Mouse (Mus musculus): ENCODE measurements around the gene Rbfox1. TPM values are rescaled to one million over a fixed set of nuclear protein-coding genes. Genes with fewer than 3 reads are reported as not detected.

Rbfox1 gene
- polyA plus RNA-seq, 1 experiment from 2014 or later = 1.6 TPM

DNA sequence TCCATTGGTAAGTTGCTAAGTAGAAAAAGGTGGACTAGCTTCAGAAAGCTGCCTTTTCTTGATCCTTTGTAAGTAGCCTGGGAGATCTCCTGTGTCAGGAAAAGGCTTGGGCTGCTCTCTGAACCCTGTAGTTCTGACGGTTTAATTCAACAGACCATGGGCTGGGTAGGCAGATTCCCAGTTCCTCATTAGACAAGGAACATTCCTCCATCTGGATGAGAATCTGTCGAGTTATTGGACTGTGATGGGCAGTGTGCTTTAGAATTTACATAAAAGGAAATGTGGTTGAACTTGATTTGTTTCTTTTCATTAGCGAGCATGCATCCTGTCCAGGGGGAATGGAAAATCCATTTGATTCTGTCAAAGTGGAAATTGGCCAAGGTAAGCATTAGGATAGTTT lies 68.0 kb downstream of the Rbfox1 start:
- H3K9me3 ChIP-seq (ENCODE audit: control insufficient read depth, low read length) = no peaks in the 10 kb centered on the region
- H3K4me1 ChIP-seq (replicated peaks; ENCODE audit: control insufficient read depth, insufficient read depth, low read length) = no peaks in the 10 kb centered on the region
- H3K4me3 ChIP-seq (ENCODE audit: low read length) = no peak overlapping the region
- WGBS = 64% methylated on average over 3 of the region's 3 CpGs
- H3K36me3 ChIP-seq (ENCODE audit: control insufficient read depth, insufficient read depth, low read length) = no peaks in the 10 kb centered on the region
- H3K27ac ChIP-seq (ENCODE audit: low read length) = no peak overlapping the region
- H3K4me2 ChIP-seq (ENCODE audit: low read depth, low read length) = no peak overlapping the region
- ATAC-seq (ENCODE audit: low read depth) = no peak
- H3K27me3 ChIP-seq (ENCODE audit: control insufficient read depth, insufficient read depth, low read depth, low read length) = no peaks in the 10 kb centered on the region
- H3K9ac ChIP-seq (ENCODE audit: low read length) = no peak overlapping the region

DNA sequence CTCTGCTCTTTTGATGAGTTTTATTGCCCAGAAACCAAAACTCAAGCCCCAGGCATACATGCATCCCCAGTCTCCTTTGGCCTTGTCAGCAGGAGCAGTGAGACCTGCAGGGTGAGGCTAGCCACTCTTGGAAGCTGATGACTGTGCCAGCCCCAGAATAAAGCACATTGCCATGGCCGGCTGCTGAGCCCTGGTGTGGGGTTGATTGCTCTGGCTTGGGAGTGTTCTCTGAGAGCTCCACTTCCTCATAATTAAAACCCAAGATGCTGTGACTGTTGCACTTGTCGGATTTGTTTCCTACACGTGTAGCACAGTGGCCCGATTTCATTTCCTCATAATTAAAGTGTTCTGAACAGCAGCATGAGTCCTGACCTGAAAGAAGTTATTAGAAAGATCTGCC lies 72.3 kb downstream of the Rbfox1 start:
- 74% methylated on average over 4 of the region's 4 CpGs for whole genome bisulfite sequencing
- Histone ChIP-seq H3K4me1 (replicated peaks; ENCODE audit: control insufficient read depth, insufficient read depth, low read length) (no peaks in the 10 kb centered on the region), H3K36me3 (ENCODE audit: control insufficient read depth, insufficient read depth, low read length) (no peaks in the 10 kb centered on the region), H3K4me3 (ENCODE audit: low read length) (no peak overlapping the region), H3K9ac (ENCODE audit: low read length) (no peak overlapping the region), H3K27ac (ENCODE audit: low read length) (no peak overlapping the region), H3K9me3 (ENCODE audit: control insufficient read depth, low read length) (no peaks in the 10 kb centered on the region), H3K4me2 (ENCODE audit: low read depth, low read length) (no peak overlapping the region), H3K27me3 (ENCODE audit: control insufficient read depth, insufficient read depth, low read depth, low read length) (no peaks in the 10 kb centered on the region)
- ATAC-seq (ENCODE audit: low read depth) = no peak

DNA sequence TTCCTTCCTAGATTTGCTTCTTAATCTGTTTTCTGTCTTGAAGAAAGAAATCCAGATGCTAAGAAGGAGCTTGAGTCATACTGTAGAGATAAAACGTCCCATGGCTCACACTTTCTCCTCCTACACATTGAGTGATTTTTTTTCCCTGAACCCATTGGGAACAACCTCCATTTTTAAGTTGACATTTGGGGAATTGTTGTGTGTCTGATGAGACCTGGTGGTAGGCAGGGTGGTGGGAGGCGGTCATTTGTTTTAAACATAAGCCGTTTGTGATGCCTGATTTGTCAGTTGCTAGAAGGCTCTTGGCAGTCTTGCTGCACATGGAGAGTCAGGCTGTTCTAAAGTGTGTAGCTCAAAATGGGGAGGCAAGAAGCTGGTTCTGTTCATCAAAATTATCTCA lies 76.6 kb downstream of the Rbfox1 start:
- Histone ChIP-seq H3K4me2 (ENCODE audit: low read depth, low read length) (no peak overlapping the region), H3K27ac (ENCODE audit: low read length) (no peak overlapping the region), H3K27me3 (ENCODE audit: control insufficient read depth, insufficient read depth, low read depth, low read length) (no peaks in the 10 kb centered on the region), H3K4me3 (ENCODE audit: low read length) (no peak overlapping the region), H3K4me1 (replicated peaks; ENCODE audit: control insufficient read depth, insufficient read depth, low read length) (no peaks in the 10 kb centered on the region), H3K9me3 (ENCODE audit: control insufficient read depth, low read length) (no peaks in the 10 kb centered on the region), H3K9ac (ENCODE audit: low read length) (no peak overlapping the region), H3K36me3 (ENCODE audit: control insufficient read depth, insufficient read depth, low read length) (no peaks in the 10 kb centered on the region)
- WGBS = 62% methylated on average over 3 of the region's 3 CpGs
- no peak for ATAC-seq (ENCODE audit: low read depth)

DNA sequence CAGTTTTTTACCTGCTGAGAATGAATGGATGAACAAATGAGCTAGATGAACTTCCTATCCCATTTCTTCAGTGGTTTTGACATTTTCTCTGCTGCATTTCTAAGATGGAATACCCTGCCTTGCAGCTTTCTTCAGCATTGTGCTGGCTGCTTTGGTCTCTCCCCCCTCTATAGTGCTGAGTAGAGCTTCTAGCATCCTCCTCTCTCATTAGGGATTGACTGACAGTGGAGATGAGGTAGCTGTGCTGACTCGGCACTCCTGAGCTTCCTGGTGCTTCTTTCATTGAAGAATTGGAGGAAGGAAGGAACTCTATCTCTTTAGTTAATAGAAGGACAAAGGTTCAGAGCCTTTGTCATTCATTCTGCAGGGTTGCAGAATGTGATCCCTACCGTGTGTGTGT lies 89.0 kb downstream of the Rbfox1 start:
- Histone ChIP-seq H3K36me3 (ENCODE audit: control insufficient read depth, insufficient read depth, low read length) (no peaks in the 10 kb centered on the region), H3K4me1 (replicated peaks; ENCODE audit: control insufficient read depth, insufficient read depth, low read length) (no peaks in the 10 kb centered on the region), H3K9ac (ENCODE audit: low read length) (no peak overlapping the region), H3K9me3 (ENCODE audit: control insufficient read depth, low read length) (no peaks in the 10 kb centered on the region), H3K27ac (ENCODE audit: low read length) (no peak overlapping the region), H3K27me3 (ENCODE audit: control insufficient read depth, insufficient read depth, low read depth, low read length) (no peaks in the 10 kb centered on the region), H3K4me2 (ENCODE audit: low read depth, low read length) (no peak overlapping the region), H3K4me3 (ENCODE audit: low read length) (no peak overlapping the region)
- 57% methylated on average over 2 of the region's 2 CpGs for WGBS
- no peak for ATAC-seq (ENCODE audit: low read depth)

DNA sequence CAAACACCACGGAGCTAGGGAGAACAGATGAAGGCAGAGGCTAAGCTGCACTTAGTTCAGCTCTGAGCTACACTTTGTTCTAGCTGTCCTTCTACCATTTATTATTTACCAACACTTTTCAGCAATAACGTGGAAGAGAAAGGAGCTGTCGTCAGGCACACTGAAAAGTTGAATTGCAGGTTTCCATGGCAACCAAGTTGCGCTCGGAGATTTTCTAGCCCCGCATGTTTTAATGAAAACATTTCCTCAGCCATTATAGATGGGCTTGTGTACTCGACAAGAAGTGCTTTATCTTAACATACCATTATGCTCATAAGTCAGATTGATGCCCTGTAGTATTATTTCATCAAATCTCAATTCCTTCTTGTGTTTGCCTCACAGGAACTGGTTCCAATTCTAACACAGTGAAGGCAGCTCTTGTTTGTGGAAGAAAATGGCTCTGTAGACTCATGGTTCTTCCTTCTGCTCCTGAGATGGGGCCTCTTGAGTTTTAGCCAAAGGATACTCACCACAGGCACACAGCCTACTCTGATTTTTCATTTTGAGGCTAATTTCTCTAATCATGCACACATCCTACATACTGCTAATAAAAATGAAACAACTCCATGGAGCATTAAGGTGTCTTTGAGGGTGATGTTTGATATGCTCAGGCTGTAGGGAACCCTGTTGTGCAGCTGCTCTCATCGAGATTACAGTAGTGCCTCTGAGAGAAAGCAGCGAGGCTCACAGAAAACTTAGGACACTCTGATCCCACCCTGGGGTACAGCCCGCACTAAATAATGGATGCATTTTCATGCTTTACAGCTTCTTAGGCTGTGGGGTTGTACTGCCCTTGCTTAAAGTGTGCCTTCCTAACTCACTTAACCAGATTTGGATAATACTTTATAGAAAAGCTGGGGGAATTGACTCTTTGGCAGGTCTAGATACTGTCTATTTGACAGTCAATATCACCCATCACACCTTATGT lies 107.2 kb downstream of the Rbfox1 start:
- no peak for ATAC-seq (ENCODE audit: low read depth)
- WGBS = 29% methylated on average over 10 of the region's 10 CpGs
- Histone ChIP-seq H3K9me3 (ENCODE audit: control insufficient read depth, low read length) (no peaks in the 10 kb centered on the region), H3K27ac (ENCODE audit: low read length) (no peak overlapping the region), H3K27me3 (ENCODE audit: control insufficient read depth, insufficient read depth, low read depth, low read length) (no peaks in the 10 kb centered on the region), H3K4me1 (replicated peaks; ENCODE audit: control insufficient read depth, insufficient read depth, low read length) (no peaks in the 10 kb centered on the region), H3K36me3 (ENCODE audit: control insufficient read depth, insufficient read depth, low read length) (no peaks in the 10 kb centered on the region), H3K9ac (ENCODE audit: low read length) (no peak overlapping the region), H3K4me2 (ENCODE audit: low read depth, low read length) (no peak overlapping the region), H3K4me3 (ENCODE audit: low read length) (no peak overlapping the region)

DNA sequence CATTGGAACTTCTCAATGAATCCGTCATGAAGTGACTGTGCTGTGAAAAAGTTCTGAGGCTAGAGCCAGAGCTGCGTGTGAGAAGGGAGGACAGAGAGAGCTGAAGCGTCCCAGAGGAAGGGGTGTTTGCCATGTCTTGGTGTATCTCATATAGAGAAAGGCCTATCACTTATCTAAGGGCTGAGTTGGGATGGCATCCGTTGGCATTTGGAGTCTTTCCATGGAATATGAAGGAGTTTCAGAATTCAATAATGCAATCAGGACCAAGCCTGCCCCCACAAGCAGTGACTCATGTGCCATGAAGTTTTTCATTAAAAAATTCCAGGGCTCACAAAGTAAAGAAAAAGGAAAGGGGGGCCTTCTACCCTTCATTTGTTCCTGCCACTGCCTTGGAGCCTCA lies 112.0 kb downstream of the Rbfox1 start:
- no peak for ATAC-seq (ENCODE audit: low read depth)
- Histone ChIP-seq H3K4me3 (ENCODE audit: low read length) (no peak overlapping the region), H3K9me3 (ENCODE audit: control insufficient read depth, low read length) (no peaks in the 10 kb centered on the region), H3K4me2 (ENCODE audit: low read depth, low read length) (no peak overlapping the region), H3K9ac (ENCODE audit: low read length) (no peak overlapping the region), H3K4me1 (replicated peaks; ENCODE audit: control insufficient read depth, insufficient read depth, low read length) (no peaks in the 10 kb centered on the region), H3K36me3 (ENCODE audit: control insufficient read depth, insufficient read depth, low read length) (no peaks in the 10 kb centered on the region), H3K27ac (ENCODE audit: low read length) (no peak overlapping the region), H3K27me3 (ENCODE audit: control insufficient read depth, insufficient read depth, low read depth, low read length) (no peaks in the 10 kb centered on the region)
- WGBS = 66% methylated on average over 4 of the region's 4 CpGs

DNA sequence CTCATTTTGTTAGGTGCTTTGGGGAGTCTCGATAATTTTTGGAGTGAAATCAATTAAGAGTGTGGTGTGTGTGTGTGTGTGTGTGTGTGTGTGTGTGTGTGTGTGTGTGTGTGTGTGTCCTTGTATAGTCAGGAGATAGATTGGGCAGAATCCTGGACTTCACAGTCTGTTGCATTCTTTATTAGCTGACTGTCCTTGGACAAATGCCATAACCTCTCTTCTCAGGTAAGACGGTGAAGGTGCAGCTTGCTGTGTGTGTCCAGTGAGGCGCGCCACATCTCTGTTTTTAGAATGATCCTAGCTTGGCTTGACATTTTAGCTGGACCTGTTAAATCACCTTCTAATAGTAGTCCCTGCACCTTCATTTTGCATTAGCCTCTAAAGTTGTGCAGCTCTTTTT lies 112.5 kb downstream of the Rbfox1 start:
- H3K9me3 ChIP-seq (ENCODE audit: control insufficient read depth, low read length) = no peaks in the 10 kb centered on the region
- no peaks in the 10 kb centered on the region for H3K4me1 ChIP-seq (replicated peaks; ENCODE audit: control insufficient read depth, insufficient read depth, low read length)
- no peak for ATAC-seq (ENCODE audit: low read depth)
- 85% methylated on average over 4 of the region's 4 CpGs for WGBS
- no peak overlapping the region for H3K9ac ChIP-seq (ENCODE audit: low read length)
- H3K27me3 ChIP-seq (ENCODE audit: control insufficient read depth, insufficient read depth, low read depth, low read length) = no peaks in the 10 kb centered on the region
- no peak overlapping the region for H3K4me3 ChIP-seq (ENCODE audit: low read length)
- no peak overlapping the region for H3K4me2 ChIP-seq (ENCODE audit: low read depth, low read length)
- no peaks in the 10 kb centered on the region for H3K36me3 ChIP-seq (ENCODE audit: control insufficient read depth, insufficient read depth, low read length)
- no peak overlapping the region for H3K27ac ChIP-seq (ENCODE audit: low read length)

DNA sequence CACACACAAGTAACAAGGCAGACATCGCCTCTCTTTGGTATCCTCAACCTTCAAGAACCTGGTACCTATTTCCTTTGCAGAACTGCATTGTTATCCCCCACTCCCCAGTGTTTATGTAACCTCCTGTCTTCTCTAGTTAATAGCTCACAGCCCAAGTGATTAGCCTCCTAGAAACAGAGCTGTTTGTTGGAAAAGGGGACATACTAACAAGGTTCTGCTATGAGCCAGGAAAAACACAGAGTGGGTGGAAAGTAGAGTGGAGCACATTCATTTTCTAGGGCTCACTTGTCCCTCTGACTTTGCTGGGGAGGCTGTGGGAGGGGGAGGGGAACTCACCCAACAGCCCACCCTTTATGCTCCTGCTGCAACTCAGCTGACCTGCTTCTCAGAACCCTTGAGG lies 114.9 kb downstream of the Rbfox1 start:
- Histone ChIP-seq H3K4me2 (ENCODE audit: low read depth, low read length) (no peak overlapping the region), H3K4me1 (replicated peaks; ENCODE audit: control insufficient read depth, insufficient read depth, low read length) (no peaks in the 10 kb centered on the region), H3K4me3 (ENCODE audit: low read length) (no peak overlapping the region), H3K9me3 (ENCODE audit: control insufficient read depth, low read length) (no peaks in the 10 kb centered on the region), H3K9ac (ENCODE audit: low read length) (no peak overlapping the region), H3K36me3 (ENCODE audit: control insufficient read depth, insufficient read depth, low read length) (no peaks in the 10 kb centered on the region), H3K27me3 (ENCODE audit: control insufficient read depth, insufficient read depth, low read depth, low read length) (no peaks in the 10 kb centered on the region), H3K27ac (ENCODE audit: low read length) (no peak overlapping the region)
- no peak for ATAC-seq (ENCODE audit: low read depth)
- 50% methylated on average over 1 of the region's 1 CpGs for WGBS

DNA sequence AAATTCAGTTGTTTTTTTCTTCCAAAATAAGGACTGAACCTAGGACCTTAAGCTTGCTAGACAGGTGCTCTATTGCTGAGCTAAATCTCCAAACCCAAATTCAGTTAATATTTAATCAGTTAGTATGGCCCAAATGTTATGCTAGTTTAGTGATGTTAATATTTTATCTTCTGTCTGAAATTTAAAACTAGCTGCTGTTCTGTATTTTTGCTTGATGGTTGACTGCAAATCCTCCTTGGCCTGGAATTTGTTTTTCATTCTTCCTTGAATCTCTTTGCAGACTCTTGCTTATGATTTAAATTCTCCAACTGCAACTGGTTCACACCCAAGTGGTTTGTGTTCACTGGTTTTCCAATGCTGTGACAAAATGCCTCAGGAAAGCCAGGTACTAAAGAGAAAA lies 121.8 kb downstream of the Rbfox1 start:
- Histone ChIP-seq H3K4me3 (ENCODE audit: low read length) (no peak overlapping the region), H3K36me3 (ENCODE audit: control insufficient read depth, insufficient read depth, low read length) (no peaks in the 10 kb centered on the region), H3K9me3 (ENCODE audit: control insufficient read depth, low read length) (no peaks in the 10 kb centered on the region), H3K27ac (ENCODE audit: low read length) (no peak overlapping the region), H3K4me2 (ENCODE audit: low read depth, low read length) (no peak overlapping the region), H3K27me3 (ENCODE audit: control insufficient read depth, insufficient read depth, low read depth, low read length) (no peaks in the 10 kb centered on the region), H3K9ac (ENCODE audit: low read length) (no peak overlapping the region), H3K4me1 (replicated peaks; ENCODE audit: control insufficient read depth, insufficient read depth, low read length) (no peaks in the 10 kb centered on the region)
- ATAC-seq (ENCODE audit: low read depth) = no peak

Data from lung, embryonic 16.5 days (tissue).